In the genomic region with DNA sequence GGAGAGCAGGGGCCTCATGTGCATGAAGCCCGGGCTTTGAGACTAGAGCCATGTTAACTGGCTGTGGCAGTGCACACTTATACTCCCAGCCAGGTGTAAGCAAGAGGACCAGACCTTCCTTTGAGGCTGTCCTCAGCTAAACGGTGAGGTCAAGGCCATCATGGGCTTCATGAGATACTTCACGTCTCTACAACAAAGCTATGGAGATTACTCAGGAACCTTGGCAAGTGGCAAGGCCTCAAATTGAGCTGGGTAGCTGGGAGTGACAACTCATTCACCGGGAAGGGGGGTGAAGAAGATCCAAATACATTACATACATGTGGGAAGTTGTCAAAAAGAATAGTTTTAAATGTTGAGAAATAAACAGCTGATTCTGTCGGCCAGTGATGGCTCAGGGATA, we compare ENCODE assay signal across 18 mouse cellular contexts. TPM values are rescaled to one million over a fixed set of nuclear protein-coding genes. Genes with fewer than 3 reads are reported as not detected.
"Had no signal": no experiment of that assay in that cellular context is flagged by ENCODE, and none has a peak within 500 bp of the region (broad histone marks: within the 10 kb centered on the region; RNA-seq: fewer than 3 reads in every experiment).

No protein-coding gene starts in this region.

- DNase-seq: lung, adult 18-20 months; lung, embryonic 14.5 days; lung, postnatal 10 days; lung, postnatal 4 days; midbrain, embryonic 14.5 days; retina, postnatal 1 day; right cerebral cortex, adult 18-20 months; right cerebral cortex, postnatal 25 days; right cerebral cortex, postnatal 4 days; spleen, adult 18-20 months; thymus, adult 18-20 months; thymus, postnatal 14 days; thymus, postnatal 36 days had no signal

- H3K4me3 ChIP-seq: midbrain, embryonic 10.5 days; midbrain, embryonic 12.5 days; myocyte; neural tube, embryonic 13.5 days; neural tube, embryonic 15.5 days had no signal

- H3K27ac ChIP-seq: midbrain, embryonic 10.5 days; midbrain, embryonic 12.5 days; neural tube, embryonic 13.5 days; neural tube, embryonic 15.5 days had no signal

RNA-seq across cellular contexts. Expression of a gene that starts 8.5 kb away (rescaled TPM):
- polyA plus RNA-seq: myocyte had no signal
